Mouse (Mus musculus) spleen, postnatal 10 days (tissue): ENCODE results near the gene Exph5.
A peak's percentile ranks its signal among the peaks of the same experiment; 100 is the strongest.

Experiments used
- DNase-seq, 2 experiments: peaks; one replicate each; pipeline ENCODE4 v3.0.0; 2021 to 2022; ENCODE audit warnings: low spot score in 2 of 2

The Exph5 gene

GRCm38 (mm10) chr9:53301269-53301720 lies at the start of gene Exph5:
Gene Exph5 (plus strand): TSS chr9:53301670.
- DNase-seq = peak in 1 of 2 experiments; percentile 26

GRCm38 (mm10) chr9:53254368-53254767 lies 47.1 kb upstream of the Exph5 start:
- DNase-seq = peak; percentile 47 to 80

- DNase-seq = no peak
Observed at GRCm38 (mm10) chr9:53256690-53257305, 44.7 kb upstream of the Exph5 start.

- DNase-seq = no peak
Observed at GRCm38 (mm10) chr9:53257772-53258171, 43.7 kb upstream of the Exph5 start.

GRCm38 (mm10) chr9:53258199-53258598 lies 43.3 kb upstream of the Exph5 start:
- no peak for DNase-seq

GRCm38 (mm10) chr9:53264387-53264786 lies 37.1 kb upstream of the Exph5 start:
- no peak for DNase-seq

- no peak for DNase-seq
Observed at GRCm38 (mm10) chr9:53265589-53265988, 35.9 kb upstream of the Exph5 start.

GRCm38 (mm10) chr9:53268036-53268435 lies 33.4 kb upstream of the Exph5 start:
- no peak for DNase-seq

- DNase-seq = peak in 1 of 2 experiments; percentile 22
Observed at GRCm38 (mm10) chr9:53268731-53269465, 32.6 kb upstream of the Exph5 start.

- DNase-seq = no peak
Observed at GRCm38 (mm10) chr9:53269466-53269755, 32.1 kb upstream of the Exph5 start.

GRCm38 (mm10) chr9:53271281-53272022 lies 30.0 kb upstream of the Exph5 start:
- DNase-seq = no peak

- no peak for DNase-seq
Observed at GRCm38 (mm10) chr9:53272207-53272606, 29.3 kb upstream of the Exph5 start.

GRCm38 (mm10) chr9:53272714-53273113 lies 28.8 kb upstream of the Exph5 start:
- DNase-seq = no peak

- no peak for DNase-seq
Observed at GRCm38 (mm10) chr9:53276381-53276780, 25.1 kb upstream of the Exph5 start.

- no peak for DNase-seq
Observed at GRCm38 (mm10) chr9:53278997-53279396, 22.5 kb upstream of the Exph5 start.

- DNase-seq = no peak
Observed at GRCm38 (mm10) chr9:53286793-53287192, 14.7 kb upstream of the Exph5 start.

GRCm38 (mm10) chr9:53290006-53290405 lies 11.5 kb upstream of the Exph5 start:
- DNase-seq = no peak

- DNase-seq = no peak
Observed at GRCm38 (mm10) chr9:53292833-53293232, 8.6 kb upstream of the Exph5 start.

- no peak for DNase-seq
Observed at GRCm38 (mm10) chr9:53301801-53302311, 386 bp downstream of the Exph5 start.

GRCm38 (mm10) chr9:53302415-53302814 lies 945 bp downstream of the Exph5 start:
- DNase-seq = no peak

- no peak for DNase-seq
Observed at GRCm38 (mm10) chr9:53307904-53308303, 6.4 kb downstream of the Exph5 start.

GRCm38 (mm10) chr9:53312981-53313380 lies 11.5 kb downstream of the Exph5 start:
- no peak for DNase-seq
